Mouse (Mus musculus): Measurements from ENCODE around the gene Scn1a. TPM values are rescaled to one million over a fixed set of nuclear protein-coding genes. Genes with fewer than 3 reads are reported as not detected.

The Scn1a gene
- polyA plus RNA-seq, 1 experiment from 2014 or later = 18.7 TPM

DNA sequence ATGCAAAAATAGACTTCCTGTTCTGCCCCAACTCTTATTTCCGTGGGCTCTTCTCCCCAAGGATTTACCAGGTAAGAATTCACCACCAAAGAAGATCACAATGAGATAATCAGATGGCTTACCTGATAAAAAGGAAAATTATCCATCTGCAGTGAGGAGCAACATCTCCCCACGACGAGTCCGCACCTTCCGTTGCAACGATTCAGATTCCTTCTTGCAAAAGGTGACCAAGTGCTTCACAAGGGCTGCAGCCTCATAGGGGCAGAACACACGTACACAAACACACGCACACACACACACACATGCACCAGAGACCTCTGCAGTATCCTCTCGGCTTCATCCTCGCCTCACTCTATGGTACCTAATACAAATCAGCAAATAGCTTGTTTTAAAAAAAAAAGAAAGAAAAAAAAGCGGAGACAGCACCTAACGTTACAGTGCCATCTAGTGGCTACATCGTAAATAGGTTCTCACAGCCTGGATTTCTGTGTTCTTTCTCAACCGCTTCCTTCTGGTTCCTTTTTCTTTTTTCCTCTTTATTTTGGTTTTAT lies 30.8 kb downstream of the Scn1a start:
- Histone ChIP-seq H3K36me3 (replicated peaks; ENCODE audit: control insufficient read depth, insufficient read depth) (no peaks in the 10 kb centered on the region), H3K4me1 (replicated peaks; ENCODE audit: control insufficient read depth, insufficient read depth, low read length) (peaks cover 15% of the 10 kb centered on the region; the same call in 1 of the 2 replicates), H3K9me3 (ENCODE audit: control insufficient read depth, low read length) (no peaks in the 10 kb centered on the region), H3K4me2 (replicated peaks) (peak overlapping the region; percentile 81), H3K27ac (peak overlapping the region; percentile 69), H3K4me3 (replicated peaks; ENCODE audit: low read length) (peak overlapping the region; percentile 57), H3K27me3 (ENCODE audit: control insufficient read depth, insufficient read depth, low read length) (no peaks in the 10 kb centered on the region), H3K9ac (peak overlapping the region; percentile 71)
- ATAC-seq (ENCODE audit: low FRiP score) = peak; percentile 82
- WGBS = under 1% methylated on average over 14 of the region's 14 CpGs
- peak; percentile 87 for DNase-seq (ENCODE audit: low spot score)

- Histone ChIP-seq H3K36me3 (replicated peaks; ENCODE audit: control insufficient read depth, insufficient read depth) (no peaks in the 10 kb centered on the region), H3K9me3 (ENCODE audit: control insufficient read depth, low read length) (no peaks in the 10 kb centered on the region), H3K4me2 (replicated peaks) (peak overlapping the region; percentile 81), H3K4me1 (replicated peaks; ENCODE audit: control insufficient read depth, insufficient read depth, low read length) (peaks cover 15% of the 10 kb centered on the region; the same call in 1 of the 2 replicates), H3K27me3 (ENCODE audit: control insufficient read depth, insufficient read depth, low read length) (no peaks in the 10 kb centered on the region), H3K4me3 (replicated peaks; ENCODE audit: low read length) (peak overlapping the region; percentile 57), H3K9ac (peak overlapping the region; percentile 71), H3K27ac (peak overlapping the region; percentile 59)
- WGBS = 12% methylated on average over 12 of the region's 12 CpGs
- ATAC-seq (ENCODE audit: low FRiP score) (peak; percentile 54), DNase-seq (ENCODE audit: low spot score) (peak; percentile 59)
These were observed 31.5 kb downstream of the Scn1a start for GRCm38 (mm10) chr2:66408899-66409739.

GRCm38 (mm10) chr2:66408456-66408855 lies 32.2 kb downstream of the Scn1a start:
- Histone ChIP-seq H3K27ac (0 out of 2 replicates have a peak overlapping the region, but pooled peaks have one; percentile 59), H3K4me1 (replicated peaks; ENCODE audit: control insufficient read depth, insufficient read depth, low read length) (peaks cover 15% of the 10 kb centered on the region; the same call in 1 of the 2 replicates), H3K36me3 (replicated peaks; ENCODE audit: control insufficient read depth, insufficient read depth) (no peaks in the 10 kb centered on the region), H3K4me3 (replicated peaks; ENCODE audit: low read length) (peak overlapping the region; percentile 57), H3K4me2 (replicated peaks) (peak overlapping the region; percentile 81), H3K27me3 (ENCODE audit: control insufficient read depth, insufficient read depth, low read length) (no peaks in the 10 kb centered on the region), H3K9ac (peak overlapping the region; percentile 71), H3K9me3 (ENCODE audit: control insufficient read depth, low read length) (no peaks in the 10 kb centered on the region)
- WGBS = 27% methylated on average over 11 of the region's 11 CpGs
- ATAC-seq (ENCODE audit: low FRiP score) (no peak), DNase-seq (ENCODE audit: low spot score) (peak; percentile 48)

DNA sequence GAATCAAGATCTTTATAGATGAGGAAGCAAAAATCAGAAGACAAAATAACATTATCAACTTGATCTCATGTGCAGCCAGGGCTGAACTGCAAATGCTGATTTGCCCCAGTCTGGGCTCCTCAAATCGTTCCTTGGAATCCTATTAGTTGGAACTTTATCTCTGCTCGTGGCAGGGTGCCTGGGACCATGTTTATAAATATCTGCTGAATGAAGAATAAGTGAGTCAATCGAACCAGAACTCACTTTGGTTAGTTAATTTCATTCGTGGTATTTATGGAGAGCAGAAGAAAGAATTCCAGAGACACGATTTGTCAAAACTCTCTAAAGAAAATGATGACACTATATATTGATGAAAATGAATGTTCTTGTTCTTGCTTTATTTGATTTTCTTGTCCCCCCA lies 48.1 kb downstream of the Scn1a start:
- Histone ChIP-seq H3K4me3 (replicated peaks; ENCODE audit: low read length) (no peak overlapping the region), H3K27ac (no peak overlapping the region), H3K4me2 (replicated peaks) (no peak overlapping the region), H3K4me1 (replicated peaks; ENCODE audit: control insufficient read depth, insufficient read depth, low read length) (no peaks in the 10 kb centered on the region), H3K27me3 (ENCODE audit: control insufficient read depth, insufficient read depth, low read length) (no peaks in the 10 kb centered on the region), H3K9me3 (ENCODE audit: control insufficient read depth, low read length) (no peaks in the 10 kb centered on the region), H3K9ac (no peak overlapping the region), H3K36me3 (replicated peaks; ENCODE audit: control insufficient read depth, insufficient read depth) (no peaks in the 10 kb centered on the region)
- DNase-seq (ENCODE audit: low spot score) = no peak
- ATAC-seq (ENCODE audit: low FRiP score) = no peak
- 79% methylated on average over 5 of the region's 5 CpGs for WGBS

GRCm38 (mm10) chr2:66367957-66368356 lies 72.7 kb downstream of the Scn1a start:
- ATAC-seq (ENCODE audit: low FRiP score) = no peak
- no peaks in the 10 kb centered on the region for H3K36me3 ChIP-seq (replicated peaks; ENCODE audit: control insufficient read depth, insufficient read depth)
- no peak overlapping the region for H3K9ac ChIP-seq
- H3K27me3 ChIP-seq (ENCODE audit: control insufficient read depth, insufficient read depth, low read length) = no peaks in the 10 kb centered on the region
- no peaks in the 10 kb centered on the region for H3K9me3 ChIP-seq (ENCODE audit: control insufficient read depth, low read length)
- no peak overlapping the region for H3K4me3 ChIP-seq (replicated peaks; ENCODE audit: low read length)
- no peaks in the 10 kb centered on the region for H3K4me1 ChIP-seq (replicated peaks; ENCODE audit: control insufficient read depth, insufficient read depth, low read length)
- H3K4me2 ChIP-seq (replicated peaks) = no peak overlapping the region
- 39% methylated on average over 2 of the region's 2 CpGs for WGBS
- no peak for DNase-seq (ENCODE audit: low spot score)
- no peak overlapping the region for H3K27ac ChIP-seq

DNA sequence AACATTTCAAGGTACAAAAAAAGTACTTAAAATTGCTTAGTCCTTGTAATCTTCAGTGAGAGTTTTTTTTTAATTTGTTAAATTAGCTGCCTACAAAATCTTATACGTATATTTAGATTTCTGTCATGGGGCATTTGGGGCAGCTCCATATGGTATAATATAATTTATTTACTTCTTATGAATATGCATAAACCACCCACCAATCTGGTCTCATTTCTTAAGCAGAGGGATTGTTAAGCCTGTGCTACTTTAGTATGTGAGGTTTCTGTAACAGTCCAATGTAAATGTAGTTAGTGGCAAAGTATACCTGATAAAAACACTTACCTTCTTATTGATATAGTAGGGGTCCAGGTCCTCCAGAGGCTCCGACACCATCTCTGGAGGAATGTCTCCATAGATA lies 90.0 kb downstream of the Scn1a start:
- no peak for ATAC-seq (ENCODE audit: low FRiP score)
- no peaks in the 10 kb centered on the region for H3K27me3 ChIP-seq (ENCODE audit: control insufficient read depth, insufficient read depth, low read length)
- no peaks in the 10 kb centered on the region for H3K4me1 ChIP-seq (replicated peaks; ENCODE audit: control insufficient read depth, insufficient read depth, low read length)
- no peaks in the 10 kb centered on the region for H3K9me3 ChIP-seq (ENCODE audit: control insufficient read depth, low read length)
- H3K9ac ChIP-seq = no peak overlapping the region
- H3K27ac ChIP-seq = no peak overlapping the region
- no peaks in the 10 kb centered on the region for H3K36me3 ChIP-seq (replicated peaks; ENCODE audit: control insufficient read depth, insufficient read depth)
- DNase-seq (ENCODE audit: low spot score) = no peak
- H3K4me2 ChIP-seq (replicated peaks) = no peak overlapping the region
- 78% methylated on average over 2 of the region's 2 CpGs for WGBS
- H3K4me3 ChIP-seq (replicated peaks; ENCODE audit: low read length) = no peak overlapping the region

GRCm38 (mm10) chr2:66346622-66347021 lies 94.0 kb downstream of the Scn1a start:
- H3K4me3 ChIP-seq (replicated peaks; ENCODE audit: low read length) = no peak overlapping the region
- no peaks in the 10 kb centered on the region for H3K9me3 ChIP-seq (ENCODE audit: control insufficient read depth, low read length)
- H3K9ac ChIP-seq = no peak overlapping the region
- DNase-seq (ENCODE audit: low spot score) (no peak), ATAC-seq (ENCODE audit: low FRiP score) (no peak)
- H3K4me2 ChIP-seq (replicated peaks) = no peak overlapping the region
- 98% methylated on average over 1 of the region's 1 CpGs for WGBS
- no peaks in the 10 kb centered on the region for H3K4me1 ChIP-seq (replicated peaks; ENCODE audit: control insufficient read depth, insufficient read depth, low read length)
- no peaks in the 10 kb centered on the region for H3K36me3 ChIP-seq (replicated peaks; ENCODE audit: control insufficient read depth, insufficient read depth)
- H3K27ac ChIP-seq = no peak overlapping the region
- no peaks in the 10 kb centered on the region for H3K27me3 ChIP-seq (ENCODE audit: control insufficient read depth, insufficient read depth, low read length)

DNA sequence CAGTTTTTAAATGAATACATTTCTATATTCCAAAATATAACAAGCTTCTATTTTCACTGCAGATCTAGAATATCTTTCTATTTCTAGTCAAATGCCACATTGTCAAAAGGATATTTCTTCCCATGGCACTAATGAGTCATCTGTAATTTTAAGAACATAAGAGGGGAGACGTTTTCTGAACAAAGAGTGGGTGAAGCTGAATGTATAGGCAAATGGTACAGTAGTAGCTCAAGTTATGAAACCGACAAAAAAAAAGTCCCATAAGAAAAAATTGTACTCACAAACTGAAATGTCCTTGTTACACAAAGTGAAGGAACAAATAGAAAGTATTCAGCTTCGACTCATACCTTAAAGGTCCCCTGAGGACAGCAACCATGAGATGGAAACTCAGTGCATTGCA lies 94.5 kb downstream of the Scn1a start:
- Histone ChIP-seq H3K4me2 (replicated peaks) (no peak overlapping the region), H3K27me3 (ENCODE audit: control insufficient read depth, insufficient read depth, low read length) (no peaks in the 10 kb centered on the region), H3K4me1 (replicated peaks; ENCODE audit: control insufficient read depth, insufficient read depth, low read length) (no peaks in the 10 kb centered on the region), H3K36me3 (replicated peaks; ENCODE audit: control insufficient read depth, insufficient read depth) (no peaks in the 10 kb centered on the region), H3K9ac (no peak overlapping the region), H3K27ac (no peak overlapping the region), H3K9me3 (ENCODE audit: control insufficient read depth, low read length) (no peaks in the 10 kb centered on the region), H3K4me3 (replicated peaks; ENCODE audit: low read length) (no peak overlapping the region)
- 88% methylated on average over 3 of the region's 3 CpGs for WGBS
- DNase-seq (ENCODE audit: low spot score) (no peak), ATAC-seq (ENCODE audit: low FRiP score) (no peak)

- Histone ChIP-seq H3K4me3 (replicated peaks; ENCODE audit: low read length) (no peak overlapping the region), H3K36me3 (replicated peaks; ENCODE audit: control insufficient read depth, insufficient read depth) (no peaks in the 10 kb centered on the region), H3K27ac (no peak overlapping the region), H3K4me2 (replicated peaks) (no peak overlapping the region), H3K9me3 (ENCODE audit: control insufficient read depth, low read length) (no peaks in the 10 kb centered on the region), H3K4me1 (replicated peaks; ENCODE audit: control insufficient read depth, insufficient read depth, low read length) (no peaks in the 10 kb centered on the region), H3K27me3 (ENCODE audit: control insufficient read depth, insufficient read depth, low read length) (no peaks in the 10 kb centered on the region), H3K9ac (no peak overlapping the region)
- 48% methylated on average over 5 of the region's 5 CpGs for WGBS
- DNase-seq (ENCODE audit: low spot score) = no peak
- ATAC-seq (ENCODE audit: low FRiP score) = no peak
These were observed 103.2 kb downstream of the Scn1a start for GRCm38 (mm10) chr2:66337406-66337805.
